Mouse (Mus musculus): Measurements from ENCODE around the gene Nrp2. TPM values are rescaled to one million over a fixed set of nuclear protein-coding genes. Genes with fewer than 3 reads are reported as not detected.

The Nrp2 gene
- polyA plus RNA-seq, 1 experiment from 2014 or later: 6.1 TPM

- Histone ChIP-seq H3K4me2 (ENCODE audit: low read length) (no peak overlapping the region), H3K36me3 (ENCODE audit: control insufficient read depth, insufficient read depth, low read length) (no peaks in the 10 kb centered on the region), H3K9ac (ENCODE audit: low read length) (no peak overlapping the region), H3K9me3 (ENCODE audit: control insufficient read depth, low read length) (no peaks in the 10 kb centered on the region), H3K27ac (replicated peaks in 1 of 2; ENCODE audit: control insufficient read depth in 1 of 2, insufficient read depth in 1 of 2, low read depth in 2 of 2, low read length in 2 of 2) (peak overlapping the region in 1 of 2 experiments; percentile 1; a peak in 1 of 4 replicates), H3K4me1 (ENCODE audit: control insufficient read depth in 2 of 2, insufficient read depth in 2 of 2, low read length in 2 of 2) (peaks cover 25 to 35% of the 10 kb centered on the region in 2 experiments), H3K27me3 (ENCODE audit: control insufficient read depth, insufficient read depth, low read length) (no peaks in the 10 kb centered on the region), H3K4me3 (ENCODE audit: control insufficient read depth in 1 of 2, insufficient read depth in 1 of 2, low read depth in 1 of 2, low read length in 2 of 2) (no peak overlapping the region)
- no peak for ATAC-seq (ENCODE audit: insufficient number of reproducible peaks, insufficient read depth, low FRiP score, low read depth)
- WGBS: 48% methylated on average over 2 of the region's 2 CpGs
These were observed 79.1 kb downstream of the Nrp2 start for GRCm38 (mm10) chr1:62782155-62782554.

GRCm38 (mm10) chr1:62782573-62782972, 79.5 kb downstream of the Nrp2 start:
- Histone ChIP-seq H3K27me3 (ENCODE audit: control insufficient read depth, insufficient read depth, low read length) (no peaks in the 10 kb centered on the region), H3K9ac (ENCODE audit: low read length) (no peak overlapping the region), H3K27ac (replicated peaks in 1 of 2; ENCODE audit: control insufficient read depth in 1 of 2, insufficient read depth in 1 of 2, low read depth in 2 of 2, low read length in 2 of 2) (no peak overlapping the region), H3K4me2 (ENCODE audit: low read length) (no peak overlapping the region), H3K9me3 (ENCODE audit: control insufficient read depth, low read length) (no peaks in the 10 kb centered on the region), H3K36me3 (ENCODE audit: control insufficient read depth, insufficient read depth, low read length) (no peaks in the 10 kb centered on the region), H3K4me3 (ENCODE audit: control insufficient read depth in 1 of 2, insufficient read depth in 1 of 2, low read depth in 1 of 2, low read length in 2 of 2) (no peak overlapping the region), H3K4me1 (ENCODE audit: control insufficient read depth in 2 of 2, insufficient read depth in 2 of 2, low read length in 2 of 2) (peaks cover 22 to 31% of the 10 kb centered on the region in 2 experiments)
- no peak for ATAC-seq (ENCODE audit: insufficient number of reproducible peaks, insufficient read depth, low FRiP score, low read depth)

DNA sequence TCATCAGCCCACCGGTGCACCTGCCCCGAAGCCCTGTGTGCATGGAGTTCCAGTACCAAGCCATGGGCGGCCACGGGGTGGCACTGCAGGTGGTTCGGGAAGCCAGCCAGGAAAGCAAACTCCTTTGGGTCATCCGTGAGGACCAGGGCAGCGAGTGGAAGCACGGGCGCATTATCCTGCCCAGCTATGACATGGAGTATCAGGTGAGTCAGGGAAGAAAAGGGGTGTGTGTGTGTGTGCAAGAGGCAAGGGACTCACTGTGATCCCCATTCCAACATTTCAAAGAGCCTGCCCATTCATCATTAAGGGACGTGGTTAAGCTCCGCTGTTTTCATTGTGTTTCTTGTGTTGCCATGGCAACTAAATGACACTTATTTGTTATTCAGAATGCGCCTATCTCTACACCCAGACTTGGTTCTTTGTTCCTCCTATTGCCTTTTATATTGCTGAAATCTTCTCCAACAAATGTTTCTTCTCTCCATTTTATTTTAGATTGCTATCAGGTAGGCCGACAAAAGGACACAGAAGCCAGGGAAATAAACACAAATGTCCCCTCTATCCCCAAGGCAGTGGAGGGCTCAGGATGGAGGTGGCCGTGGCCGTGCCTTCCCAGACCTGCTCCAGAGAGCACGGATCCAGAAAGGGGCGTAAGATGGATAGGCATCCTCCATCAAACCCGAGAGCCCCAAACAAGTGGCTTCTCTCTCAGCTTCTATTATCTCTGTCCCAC, 80.4 kb downstream of the Nrp2 start:
- no peak overlapping the region for H3K4me3 ChIP-seq (ENCODE audit: control insufficient read depth in 1 of 2, insufficient read depth in 1 of 2, low read depth in 1 of 2, low read length in 2 of 2)
- no peaks in the 10 kb centered on the region for H3K9me3 ChIP-seq (ENCODE audit: control insufficient read depth, low read length)
- 87% methylated on average over 18 of the region's 18 CpGs for WGBS
- no peak overlapping the region for H3K27ac ChIP-seq (replicated peaks in 1 of 2; ENCODE audit: control insufficient read depth in 1 of 2, insufficient read depth in 1 of 2, low read depth in 2 of 2, low read length in 2 of 2)
- peaks cover 17 to 24% of the 10 kb centered on the region in 2 experiments for H3K4me1 ChIP-seq (ENCODE audit: control insufficient read depth in 2 of 2, insufficient read depth in 2 of 2, low read length in 2 of 2)
- H3K36me3 ChIP-seq (ENCODE audit: control insufficient read depth, insufficient read depth, low read length): no peaks in the 10 kb centered on the region
- H3K9ac ChIP-seq (ENCODE audit: low read length): no peak overlapping the region
- H3K4me2 ChIP-seq (ENCODE audit: low read length): no peak overlapping the region
- H3K27me3 ChIP-seq (ENCODE audit: control insufficient read depth, insufficient read depth, low read length): no peaks in the 10 kb centered on the region
- no peak for ATAC-seq (ENCODE audit: insufficient number of reproducible peaks, insufficient read depth, low FRiP score, low read depth)

DNA sequence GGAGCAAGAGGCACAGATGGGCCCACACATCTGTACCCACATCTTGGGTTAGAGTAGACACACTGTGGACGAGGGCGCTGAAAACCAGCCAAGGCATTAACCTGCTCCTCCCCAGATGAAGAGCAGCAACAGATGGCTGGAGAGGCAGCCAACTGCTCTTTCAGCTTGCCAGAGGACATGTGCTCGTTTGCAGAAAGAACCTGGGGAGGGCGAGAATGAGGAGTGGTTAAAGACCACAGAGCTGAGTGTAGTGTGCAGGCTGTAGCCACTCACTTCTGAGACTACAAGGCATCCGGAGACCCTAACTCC, 81.0 kb downstream of the Nrp2 start:
- H3K4me2 ChIP-seq (ENCODE audit: low read length): no peak overlapping the region
- ATAC-seq (ENCODE audit: insufficient number of reproducible peaks, insufficient read depth, low FRiP score, low read depth): no peak

DNA sequence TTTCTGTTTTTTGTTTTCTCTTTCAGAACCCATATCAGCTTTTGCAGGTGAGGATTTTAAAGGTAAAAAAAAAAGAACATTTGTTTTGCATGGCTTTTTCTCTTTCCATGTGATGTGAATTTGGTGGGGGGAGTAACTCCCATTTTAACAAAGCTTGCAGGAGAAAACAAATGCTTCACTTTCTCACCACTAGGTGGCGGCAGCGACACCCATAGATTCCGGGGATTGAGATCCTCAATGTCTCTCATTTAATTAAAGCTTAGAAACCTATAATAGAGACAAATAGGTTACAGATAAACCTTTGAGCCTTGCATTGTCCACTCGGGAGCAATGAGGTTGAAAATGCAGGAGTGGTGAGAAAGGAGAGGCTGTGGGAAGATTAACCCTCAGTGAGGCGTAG, 83.2 kb downstream of the Nrp2 start:
- H3K9me3 ChIP-seq (ENCODE audit: control insufficient read depth, low read length): no peaks in the 10 kb centered on the region
- no peak overlapping the region for H3K9ac ChIP-seq (ENCODE audit: low read length)
- H3K36me3 ChIP-seq (ENCODE audit: control insufficient read depth, insufficient read depth, low read length): no peaks in the 10 kb centered on the region
- H3K4me3 ChIP-seq (ENCODE audit: control insufficient read depth in 1 of 2, insufficient read depth in 1 of 2, low read depth in 1 of 2, low read length in 2 of 2): no peak overlapping the region
- ATAC-seq (ENCODE audit: insufficient number of reproducible peaks, insufficient read depth, low FRiP score, low read depth): no peak
- WGBS: 26% methylated on average over 5 of the region's 5 CpGs
- peaks cover 8 to 9% of the 10 kb centered on the region in 2 experiments for H3K4me1 ChIP-seq (ENCODE audit: control insufficient read depth in 2 of 2, insufficient read depth in 2 of 2, low read length in 2 of 2)
- H3K27ac ChIP-seq (replicated peaks in 1 of 2; ENCODE audit: control insufficient read depth in 1 of 2, insufficient read depth in 1 of 2, low read depth in 2 of 2, low read length in 2 of 2): no peak overlapping the region
- no peaks in the 10 kb centered on the region for H3K27me3 ChIP-seq (ENCODE audit: control insufficient read depth, insufficient read depth, low read length)
- H3K4me2 ChIP-seq (ENCODE audit: low read length): no peak overlapping the region

More for the DNA sequence above, 81.0 kb downstream of the Nrp2 start:
- Histone ChIP-seq H3K27ac (replicated peaks in 1 of 2; ENCODE audit: control insufficient read depth in 1 of 2, insufficient read depth in 1 of 2, low read depth in 2 of 2, low read length in 2 of 2) (no peak overlapping the region), H3K4me1 (ENCODE audit: control insufficient read depth in 2 of 2, insufficient read depth in 2 of 2, low read length in 2 of 2) (peaks cover 16 to 20% of the 10 kb centered on the region in 2 experiments), H3K27me3 (ENCODE audit: control insufficient read depth, insufficient read depth, low read length) (no peaks in the 10 kb centered on the region), H3K36me3 (ENCODE audit: control insufficient read depth, insufficient read depth, low read length) (no peaks in the 10 kb centered on the region), H3K9ac (ENCODE audit: low read length) (no peak overlapping the region), H3K4me3 (ENCODE audit: control insufficient read depth in 1 of 2, insufficient read depth in 1 of 2, low read depth in 1 of 2, low read length in 2 of 2) (no peak overlapping the region), H3K9me3 (ENCODE audit: control insufficient read depth, low read length) (no peaks in the 10 kb centered on the region)
- WGBS: 77% methylated on average over 5 of the region's 5 CpGs

DNA sequence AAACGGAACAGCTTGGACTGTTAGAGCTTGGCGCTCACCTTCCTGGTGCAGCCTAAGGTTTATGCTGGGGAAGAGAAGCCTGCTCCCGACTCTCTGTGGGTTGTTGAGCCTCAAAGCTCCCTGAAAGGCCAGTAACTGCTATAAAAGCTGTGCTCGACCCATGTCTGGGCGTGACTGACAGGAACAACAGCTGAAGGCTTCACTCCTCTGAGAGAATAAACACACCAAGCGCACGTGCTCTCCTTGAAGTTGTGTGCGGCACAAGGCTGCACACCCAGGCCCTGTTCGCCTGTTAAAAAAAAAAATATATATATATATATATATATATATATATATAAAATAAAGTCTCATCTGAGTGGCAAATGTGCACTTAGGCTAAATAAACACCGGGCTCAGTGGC, 84.5 kb downstream of the Nrp2 start:
- Histone ChIP-seq H3K4me2 (ENCODE audit: low read length) (no peak overlapping the region), H3K4me1 (ENCODE audit: control insufficient read depth in 2 of 2, insufficient read depth in 2 of 2, low read length in 2 of 2) (peaks cover 0 to 3% of the 10 kb centered on the region in 2 experiments; a peak in 2 of 4 replicates), H3K4me3 (ENCODE audit: control insufficient read depth in 1 of 2, insufficient read depth in 1 of 2, low read depth in 1 of 2, low read length in 2 of 2) (no peak overlapping the region), H3K9me3 (ENCODE audit: control insufficient read depth, low read length) (no peaks in the 10 kb centered on the region), H3K27ac (replicated peaks in 1 of 2; ENCODE audit: control insufficient read depth in 1 of 2, insufficient read depth in 1 of 2, low read depth in 2 of 2, low read length in 2 of 2) (no peak overlapping the region), H3K36me3 (ENCODE audit: control insufficient read depth, insufficient read depth, low read length) (no peaks in the 10 kb centered on the region), H3K9ac (ENCODE audit: low read length) (no peak overlapping the region), H3K27me3 (ENCODE audit: control insufficient read depth, insufficient read depth, low read length) (no peaks in the 10 kb centered on the region)
- ATAC-seq (ENCODE audit: insufficient number of reproducible peaks, insufficient read depth, low FRiP score, low read depth): no peak
- WGBS: 89% methylated on average over 10 of the region's 10 CpGs

- Histone ChIP-seq H3K9ac (ENCODE audit: low read length) (no peak overlapping the region), H3K27me3 (ENCODE audit: control insufficient read depth, insufficient read depth, low read length) (no peaks in the 10 kb centered on the region), H3K4me1 (ENCODE audit: control insufficient read depth in 2 of 2, insufficient read depth in 2 of 2, low read length in 2 of 2) (peaks cover 4 to 14% of the 10 kb centered on the region in 2 experiments), H3K36me3 (ENCODE audit: control insufficient read depth, insufficient read depth, low read length) (no peaks in the 10 kb centered on the region), H3K4me3 (ENCODE audit: control insufficient read depth in 1 of 2, insufficient read depth in 1 of 2, low read depth in 1 of 2, low read length in 2 of 2) (no peak overlapping the region), H3K27ac (replicated peaks in 1 of 2; ENCODE audit: control insufficient read depth in 1 of 2, insufficient read depth in 1 of 2, low read depth in 2 of 2, low read length in 2 of 2) (no peak overlapping the region), H3K4me2 (ENCODE audit: low read length) (0 out of 2 replicates have a peak overlapping the region, but pooled peaks have one; percentile 8), H3K9me3 (ENCODE audit: control insufficient read depth, low read length) (no peaks in the 10 kb centered on the region)
- 40% methylated on average over 19 of the region's 19 CpGs for WGBS
- ATAC-seq (ENCODE audit: insufficient number of reproducible peaks, insufficient read depth, low FRiP score, low read depth): no peak
These were observed 91.3 kb downstream of the Nrp2 start for GRCm38 (mm10) chr1:62794223-62794895.
